Mouse (Mus musculus): ENCODE data around the gene Zfp653. TPM values are rescaled to one million over a fixed set of nuclear protein-coding genes. Genes with fewer than 3 reads are reported as not detected.

Zfp653 gene
- polyA plus RNA-seq, 1 experiment: 43.1 TPM

DNA sequence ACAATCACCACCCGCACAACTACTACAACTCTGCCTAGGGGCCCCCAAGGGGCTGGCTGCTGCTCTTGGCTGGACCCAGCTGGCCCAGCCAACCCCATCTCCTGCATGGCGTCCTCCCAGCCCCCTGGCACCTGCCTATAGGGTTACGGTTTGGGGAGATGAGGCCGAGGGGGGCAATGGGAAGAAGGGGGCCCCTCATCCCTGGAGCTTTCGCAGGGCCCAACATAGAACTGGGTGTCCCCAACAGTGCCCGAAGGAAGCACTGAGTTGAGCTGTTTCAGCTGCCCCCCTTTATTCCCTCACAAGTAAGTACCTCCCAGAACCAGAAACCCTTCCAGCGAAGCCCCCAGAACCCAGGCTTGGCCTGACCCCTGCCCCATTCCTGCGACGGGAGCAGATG is 37.0 kb upstream of the Zfp653 start:
- H3K36me3 ChIP-seq (ENCODE audit: control insufficient read depth, insufficient read depth, low read length): peaks cover 2% of the 10 kb centered on the region
- TF ChIP-seq CTCF (IDR thresholded peaks at IDR 0.05; ENCODE audit: control insufficient read depth, insufficient read depth, insufficient replicate concordance, low read depth, low read length): no peak
- no peak for TF ChIP-seq POLR2A (IDR thresholded peaks at IDR 0.05; ENCODE audit: control insufficient read depth, low read depth, low read length)
- H3K4me1 ChIP-seq (ENCODE audit: control insufficient read depth, insufficient read depth, low read length): no peaks in the 10 kb centered on the region
- no peaks in the 10 kb centered on the region for H3K27me3 ChIP-seq (ENCODE audit: control insufficient read depth, insufficient read depth, low read length)
- no peak overlapping the region for H3K27ac ChIP-seq (ENCODE audit: control insufficient read depth, insufficient read depth, low read depth, low read length)
- H3K4me3 ChIP-seq (ENCODE audit: control insufficient read depth, low read depth, low read length): no peak overlapping the region

DNA sequence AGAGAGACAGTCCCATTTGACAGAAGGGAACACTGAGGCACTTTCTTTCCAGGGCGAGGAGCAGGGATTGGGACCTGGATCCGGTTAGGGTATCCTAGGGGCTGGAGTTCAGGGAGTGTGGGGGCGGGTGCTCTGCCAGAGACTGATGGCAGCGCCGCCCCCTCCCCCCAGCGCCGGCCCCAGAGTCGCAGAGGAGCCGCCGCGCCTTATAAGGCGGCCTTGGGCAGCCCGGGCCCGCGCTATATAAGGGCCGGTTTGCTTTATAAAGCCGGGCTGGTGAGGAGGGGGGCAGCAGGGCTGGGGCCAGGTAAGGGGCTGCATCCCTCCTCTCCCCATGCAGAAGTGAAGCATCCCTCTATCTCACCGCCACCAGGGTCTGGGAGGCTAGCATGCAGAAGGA is 28.7 kb upstream of the Zfp653 start:
- Histone ChIP-seq H3K36me3 (ENCODE audit: control insufficient read depth, insufficient read depth, low read length) (no peaks in the 10 kb centered on the region), H3K4me1 (ENCODE audit: control insufficient read depth, insufficient read depth, low read length) (peaks cover 7% of the 10 kb centered on the region; the same call in 1 of the 2 replicates), H3K27ac (ENCODE audit: control insufficient read depth, insufficient read depth, low read depth, low read length) (peak overlapping the region; percentile 21; the same call in 1 of the 2 replicates), H3K4me3 (ENCODE audit: control insufficient read depth, low read depth, low read length) (peak overlapping the region; percentile 66), H3K27me3 (ENCODE audit: control insufficient read depth, insufficient read depth, low read length) (no peaks in the 10 kb centered on the region)
- TF ChIP-seq CTCF (IDR thresholded peaks at IDR 0.05; ENCODE audit: control insufficient read depth, insufficient read depth, insufficient replicate concordance, low read depth, low read length) (no peak), POLR2A (IDR thresholded peaks at IDR 0.05; ENCODE audit: control insufficient read depth, low read depth, low read length) (no peak)

DNA sequence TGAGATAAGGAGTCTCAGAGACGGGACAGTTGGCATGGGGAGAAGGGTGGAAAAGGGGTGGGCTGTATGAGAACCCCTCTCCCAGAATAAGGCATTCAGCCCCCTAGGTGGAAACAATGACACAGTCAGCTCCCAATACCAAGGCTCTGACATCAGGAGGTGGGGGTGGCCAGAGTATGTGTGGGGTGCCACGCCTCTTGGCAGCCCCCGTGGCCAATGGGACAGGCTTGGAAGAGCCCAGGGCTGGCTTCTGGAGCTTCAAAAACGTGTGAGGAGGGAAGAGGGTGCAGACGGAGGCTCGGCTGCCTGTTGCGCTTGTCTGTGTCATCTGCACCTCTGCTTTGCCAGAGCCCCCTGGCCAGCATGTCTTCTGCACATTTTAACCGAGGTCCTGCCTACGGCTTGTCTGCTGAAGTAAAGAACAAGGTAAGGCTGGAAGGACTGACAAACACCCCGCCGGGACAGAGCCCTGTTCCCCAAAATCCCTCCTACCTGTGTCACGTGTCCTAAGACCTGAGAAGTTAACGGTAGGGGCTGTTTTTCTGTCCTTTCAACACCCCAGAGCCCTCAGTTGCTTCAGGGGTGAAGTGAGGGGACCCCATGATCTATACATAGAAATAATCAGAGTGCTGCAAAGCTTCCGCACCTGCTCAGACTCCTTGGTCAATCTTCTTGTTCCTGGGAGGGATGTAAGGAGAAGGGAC is 28.0 kb upstream of the Zfp653 start, which contains the start of gene Cnn1:
Cnn1 (plus strand) TSS at position 224 of the 704 bp plus-strand sequence.
- peaks cover 7% of the 10 kb centered on the region; the same call in 1 of the 2 replicates for H3K4me1 ChIP-seq (ENCODE audit: control insufficient read depth, insufficient read depth, low read length)
- no peaks in the 10 kb centered on the region for H3K27me3 ChIP-seq (ENCODE audit: control insufficient read depth, insufficient read depth, low read length)
- H3K4me3 ChIP-seq (ENCODE audit: control insufficient read depth, low read depth, low read length): peak within 1 kb of the TSS; percentile 66
- no peaks in the 10 kb centered on the region for H3K36me3 ChIP-seq (ENCODE audit: control insufficient read depth, insufficient read depth, low read length)
- no peak for TF ChIP-seq CTCF (IDR thresholded peaks at IDR 0.05; ENCODE audit: control insufficient read depth, insufficient read depth, insufficient replicate concordance, low read depth, low read length)
- TF ChIP-seq POLR2A (IDR thresholded peaks at IDR 0.05; ENCODE audit: control insufficient read depth, low read depth, low read length): no peak
- H3K27ac ChIP-seq (ENCODE audit: control insufficient read depth, insufficient read depth, low read depth, low read length): peak within 1 kb of the TSS; percentile 21; the same call in 1 of the 2 replicates

DNA sequence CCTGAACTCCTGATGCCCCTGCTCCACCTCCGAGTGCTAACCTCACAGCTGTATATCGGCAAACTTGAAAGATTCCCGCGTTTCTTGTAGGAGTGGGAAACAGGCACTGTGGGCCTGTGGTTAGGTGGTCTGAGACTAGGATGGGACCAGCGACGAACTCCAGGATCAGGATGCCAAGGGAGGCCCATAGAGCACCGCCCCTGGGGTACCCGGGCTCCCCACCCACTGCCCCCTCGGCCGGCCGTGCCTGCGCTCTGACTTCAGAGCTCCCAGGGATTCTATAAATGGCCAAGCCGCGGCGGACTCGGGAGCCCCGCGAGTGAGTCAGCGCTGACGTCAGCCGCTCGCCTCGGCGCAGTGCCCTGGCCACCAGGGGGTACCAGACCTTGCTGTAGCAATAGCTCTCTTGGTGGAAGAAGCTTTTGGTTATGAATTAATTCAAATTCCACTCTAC is 24.7 kb upstream of the Zfp653 start:
- no peak overlapping the region for H3K27ac ChIP-seq (ENCODE audit: control insufficient read depth, insufficient read depth, low read depth, low read length)
- H3K36me3 ChIP-seq (ENCODE audit: control insufficient read depth, insufficient read depth, low read length): no peaks in the 10 kb centered on the region
- TF ChIP-seq POLR2A (IDR thresholded peaks at IDR 0.05; ENCODE audit: control insufficient read depth, low read depth, low read length): no peak
- TF ChIP-seq CTCF (IDR thresholded peaks at IDR 0.05; ENCODE audit: control insufficient read depth, insufficient read depth, insufficient replicate concordance, low read depth, low read length): peak; percentile 40; the same call in 1 of the 2 replicates
- peak overlapping the region; percentile 20; the same call in 1 of the 2 replicates for H3K4me3 ChIP-seq (ENCODE audit: control insufficient read depth, low read depth, low read length)
- H3K4me1 ChIP-seq (ENCODE audit: control insufficient read depth, insufficient read depth, low read length): peaks cover 7% of the 10 kb centered on the region; the same call in 1 of the 2 replicates
- H3K27me3 ChIP-seq (ENCODE audit: control insufficient read depth, insufficient read depth, low read length): no peaks in the 10 kb centered on the region

DNA sequence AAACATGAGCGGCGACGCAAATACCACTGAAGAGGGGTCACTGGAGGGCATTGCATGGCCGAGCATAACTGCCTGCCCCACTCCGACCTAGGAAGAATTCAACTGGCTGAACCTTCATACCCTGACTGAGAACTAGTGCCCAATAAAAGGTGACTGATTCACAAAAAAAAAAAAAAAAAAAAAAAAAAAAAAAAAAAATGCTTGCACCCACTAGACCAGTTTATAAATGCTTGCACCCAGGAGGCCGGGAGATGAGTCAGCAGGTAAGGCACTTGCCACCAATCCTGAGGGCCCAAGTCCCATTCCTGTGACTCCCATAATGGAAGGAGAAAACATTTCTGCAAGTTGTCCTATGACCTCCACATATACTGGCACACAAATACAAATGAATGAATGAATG is 21.6 kb upstream of the Zfp653 start:
- peaks cover 4% of the 10 kb centered on the region; the same call in 1 of the 2 replicates for H3K4me1 ChIP-seq (ENCODE audit: control insufficient read depth, insufficient read depth, low read length)
- H3K4me3 ChIP-seq (ENCODE audit: control insufficient read depth, low read depth, low read length): no peak overlapping the region
- no peaks in the 10 kb centered on the region for H3K27me3 ChIP-seq (ENCODE audit: control insufficient read depth, insufficient read depth, low read length)
- H3K27ac ChIP-seq (ENCODE audit: control insufficient read depth, insufficient read depth, low read depth, low read length): no peak overlapping the region
- H3K36me3 ChIP-seq (ENCODE audit: control insufficient read depth, insufficient read depth, low read length): no peaks in the 10 kb centered on the region
- no peak for TF ChIP-seq CTCF (IDR thresholded peaks at IDR 0.05; ENCODE audit: control insufficient read depth, insufficient read depth, insufficient replicate concordance, low read depth, low read length)
- TF ChIP-seq POLR2A (IDR thresholded peaks at IDR 0.05; ENCODE audit: control insufficient read depth, low read depth, low read length): no peak

DNA sequence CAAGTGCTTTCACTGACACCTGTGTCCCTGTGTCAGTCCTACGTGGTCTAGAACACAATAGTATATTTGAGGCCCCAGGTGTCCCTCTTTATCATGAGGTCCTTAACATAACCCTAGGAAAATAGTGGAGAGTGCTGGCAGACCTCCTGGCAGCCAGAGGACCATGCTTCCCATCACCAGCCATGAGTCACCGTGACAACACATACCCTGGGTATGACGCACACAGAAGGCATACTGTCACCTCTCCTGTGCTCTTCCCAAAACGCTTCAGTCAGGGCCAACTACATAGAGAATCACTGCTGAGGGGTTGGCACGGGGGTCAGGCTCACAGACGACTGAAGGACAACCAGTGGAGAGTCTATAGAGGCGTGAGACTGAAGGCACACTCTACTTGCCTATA is 18.8 kb upstream of the Zfp653 start:
- TF ChIP-seq POLR2A (IDR thresholded peaks at IDR 0.05; ENCODE audit: control insufficient read depth, low read depth, low read length) (no peak), CTCF (IDR thresholded peaks at IDR 0.05; ENCODE audit: control insufficient read depth, insufficient read depth, insufficient replicate concordance, low read depth, low read length) (no peak)
- Histone ChIP-seq H3K4me1 (ENCODE audit: control insufficient read depth, insufficient read depth, low read length) (peaks cover 5% of the 10 kb centered on the region), H3K36me3 (ENCODE audit: control insufficient read depth, insufficient read depth, low read length) (no peaks in the 10 kb centered on the region), H3K27ac (ENCODE audit: control insufficient read depth, insufficient read depth, low read depth, low read length) (no peak overlapping the region), H3K4me3 (ENCODE audit: control insufficient read depth, low read depth, low read length) (no peak overlapping the region), H3K27me3 (ENCODE audit: control insufficient read depth, insufficient read depth, low read length) (no peaks in the 10 kb centered on the region)

DNA sequence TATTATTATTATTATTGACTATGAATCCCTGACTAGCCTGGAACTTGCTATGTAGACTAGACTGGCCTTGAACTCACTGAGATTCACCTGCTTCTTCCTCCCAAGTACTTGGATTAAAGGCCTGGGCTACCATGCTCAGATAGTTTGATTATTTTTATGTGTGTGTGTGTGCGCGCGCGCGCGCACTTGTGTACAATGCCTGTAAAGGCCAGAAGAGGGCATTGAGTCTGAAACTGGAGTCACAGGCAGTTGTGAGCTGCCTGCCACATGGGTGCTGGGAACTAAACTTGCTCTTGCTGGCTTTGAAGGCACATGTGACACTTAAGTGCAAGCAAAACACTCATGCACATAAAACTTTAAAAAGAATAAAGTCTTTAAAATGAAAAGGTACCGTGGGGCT is 18.1 kb upstream of the Zfp653 start:
- Histone ChIP-seq H3K36me3 (ENCODE audit: control insufficient read depth, insufficient read depth, low read length) (no peaks in the 10 kb centered on the region), H3K4me3 (ENCODE audit: control insufficient read depth, low read depth, low read length) (no peak overlapping the region), H3K27ac (ENCODE audit: control insufficient read depth, insufficient read depth, low read depth, low read length) (no peak overlapping the region), H3K4me1 (ENCODE audit: control insufficient read depth, insufficient read depth, low read length) (peaks cover 8% of the 10 kb centered on the region), H3K27me3 (ENCODE audit: control insufficient read depth, insufficient read depth, low read length) (no peaks in the 10 kb centered on the region)
- TF ChIP-seq CTCF (IDR thresholded peaks at IDR 0.05; ENCODE audit: control insufficient read depth, insufficient read depth, insufficient replicate concordance, low read depth, low read length) (no peak), POLR2A (IDR thresholded peaks at IDR 0.05; ENCODE audit: control insufficient read depth, low read depth, low read length) (no peak)

Data from testis, adult 2 months (tissue).